Mouse (Mus musculus): ENCODE measurements at regions not wholly inside any gene's neighbourhood (a gene's known extent, or its start where the extent isn't known, plus 50 kb on each side); places are given as distances from the start of the nearest gene placed in this dataset.

GRCm38 (mm10) chr3:78863005-78863404 lies 423.3 kb downstream of the Rapgef2 start:
- TF ChIP-seq CTCF (IDR thresholded peaks at IDR 0.05; ENCODE audit: borderline replicate concordance, control insufficient read depth, extremely low read depth, insufficient read depth, low read length, poor library complexity) (no peak), POLR2A (IDR thresholded peaks at IDR 0.05; ENCODE audit: control insufficient read depth, extremely low read depth, insufficient read depth, low read length, poor library complexity) (no peak)
- no peaks in the 10 kb centered on the region for H3K4me1 ChIP-seq (replicated peaks; ENCODE audit: control insufficient read depth, insufficient read depth, low read length)
- H3K27me3 ChIP-seq (ENCODE audit: control insufficient read depth, insufficient read depth, low read length) = no peaks in the 10 kb centered on the region
- H3K4me3 ChIP-seq (ENCODE audit: control insufficient read depth, insufficient read depth, low read length) = no peak overlapping the region
- DNase-seq = no peak
- no peak overlapping the region for H3K27ac ChIP-seq (ENCODE audit: control insufficient read depth, insufficient read depth, low read length)
- WGBS = 96% methylated on average over 2 of the region's 2 CpGs
- H3K36me3 ChIP-seq (ENCODE audit: control insufficient read depth, insufficient read depth, low read length) = no peaks in the 10 kb centered on the region

DNA sequence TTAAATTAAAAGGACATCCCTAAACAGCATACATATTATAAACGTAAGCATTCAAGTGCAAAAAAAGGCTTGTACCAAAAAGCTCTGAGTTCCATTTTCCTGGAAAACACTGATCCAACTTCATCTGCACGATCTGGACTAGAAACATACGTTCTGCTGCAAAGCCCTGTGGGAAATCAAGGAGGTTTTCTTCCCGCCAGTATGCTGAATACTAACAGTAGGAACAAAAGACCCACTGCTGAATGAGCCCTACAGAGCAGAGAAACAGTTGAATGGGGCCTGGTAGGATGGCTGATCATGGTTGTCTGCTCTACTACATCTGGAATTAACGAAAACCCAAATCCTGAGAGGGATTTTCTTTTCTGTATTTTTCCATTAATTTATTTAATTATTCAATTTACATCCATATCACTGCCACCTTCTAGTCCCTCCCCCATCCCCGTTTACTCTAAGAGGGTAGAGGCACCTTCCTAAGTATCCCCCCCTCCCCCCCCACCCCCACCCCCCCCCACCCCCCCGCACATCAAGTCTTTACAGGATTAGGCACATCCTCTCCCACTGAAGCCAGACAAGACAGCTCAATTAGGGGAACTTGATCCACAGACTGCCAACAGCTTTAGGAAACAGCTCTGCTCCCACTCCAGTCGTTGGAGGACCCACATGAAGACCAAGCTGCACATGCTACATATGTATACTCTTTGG lies 439.5 kb downstream of the Rapgef2 start:
- 83% methylated on average over 8 of the region's 8 CpGs for WGBS
- no peak overlapping the region for H3K4me3 ChIP-seq (ENCODE audit: control insufficient read depth, insufficient read depth, low read length)

GRCm38 (mm10) chr3:78841173-78841572 lies 445.1 kb downstream of the Rapgef2 start:
- no peak overlapping the region for H3K4me3 ChIP-seq (ENCODE audit: control insufficient read depth, insufficient read depth, low read length)
- no peaks in the 10 kb centered on the region for H3K27me3 ChIP-seq (ENCODE audit: control insufficient read depth, insufficient read depth, low read length)
- TF ChIP-seq CTCF (IDR thresholded peaks at IDR 0.05; ENCODE audit: borderline replicate concordance, control insufficient read depth, extremely low read depth, insufficient read depth, low read length, poor library complexity) (no peak), POLR2A (IDR thresholded peaks at IDR 0.05; ENCODE audit: control insufficient read depth, extremely low read depth, insufficient read depth, low read length, poor library complexity) (no peak)
- no peaks in the 10 kb centered on the region for H3K4me1 ChIP-seq (replicated peaks; ENCODE audit: control insufficient read depth, insufficient read depth, low read length)
- no peaks in the 10 kb centered on the region for H3K36me3 ChIP-seq (ENCODE audit: control insufficient read depth, insufficient read depth, low read length)
- H3K27ac ChIP-seq (ENCODE audit: control insufficient read depth, insufficient read depth, low read length) = no peak overlapping the region
- no peak for DNase-seq
- WGBS = 93% methylated on average over 4 of the region's 4 CpGs

More for the DNA sequence above, 439.5 kb downstream of the Rapgef2 start:
- H3K27me3 ChIP-seq (ENCODE audit: control insufficient read depth, insufficient read depth, low read length) = no peaks in the 10 kb centered on the region
- no peaks in the 10 kb centered on the region for H3K4me1 ChIP-seq (replicated peaks; ENCODE audit: control insufficient read depth, insufficient read depth, low read length)
- no peak for TF ChIP-seq POLR2A (IDR thresholded peaks at IDR 0.05; ENCODE audit: control insufficient read depth, extremely low read depth, insufficient read depth, low read length, poor library complexity)
- TF ChIP-seq CTCF (IDR thresholded peaks at IDR 0.05; ENCODE audit: borderline replicate concordance, control insufficient read depth, extremely low read depth, insufficient read depth, low read length, poor library complexity) = no peak
- DNase-seq = no peak
- no peaks in the 10 kb centered on the region for H3K36me3 ChIP-seq (ENCODE audit: control insufficient read depth, insufficient read depth, low read length)
- no peak overlapping the region for H3K27ac ChIP-seq (ENCODE audit: control insufficient read depth, insufficient read depth, low read length)

- Histone ChIP-seq H3K27me3 (ENCODE audit: control insufficient read depth, insufficient read depth, low read length) (no peaks in the 10 kb centered on the region), H3K4me3 (ENCODE audit: control insufficient read depth, insufficient read depth, low read length) (no peak overlapping the region), H3K27ac (ENCODE audit: control insufficient read depth, insufficient read depth, low read length) (no peak overlapping the region), H3K4me1 (replicated peaks; ENCODE audit: control insufficient read depth, insufficient read depth, low read length) (no peaks in the 10 kb centered on the region), H3K36me3 (ENCODE audit: control insufficient read depth, insufficient read depth, low read length) (no peaks in the 10 kb centered on the region)
- TF ChIP-seq POLR2A (IDR thresholded peaks at IDR 0.05; ENCODE audit: control insufficient read depth, extremely low read depth, insufficient read depth, low read length, poor library complexity) = no peak
- no peak for TF ChIP-seq CTCF (IDR thresholded peaks at IDR 0.05; ENCODE audit: borderline replicate concordance, control insufficient read depth, extremely low read depth, insufficient read depth, low read length, poor library complexity)
- DNase-seq = no peak
- 91% methylated on average over 5 of the region's 5 CpGs for WGBS
Observed at GRCm38 (mm10) chr3:78836824-78837223, 449.5 kb downstream of the Rapgef2 start.

DNA sequence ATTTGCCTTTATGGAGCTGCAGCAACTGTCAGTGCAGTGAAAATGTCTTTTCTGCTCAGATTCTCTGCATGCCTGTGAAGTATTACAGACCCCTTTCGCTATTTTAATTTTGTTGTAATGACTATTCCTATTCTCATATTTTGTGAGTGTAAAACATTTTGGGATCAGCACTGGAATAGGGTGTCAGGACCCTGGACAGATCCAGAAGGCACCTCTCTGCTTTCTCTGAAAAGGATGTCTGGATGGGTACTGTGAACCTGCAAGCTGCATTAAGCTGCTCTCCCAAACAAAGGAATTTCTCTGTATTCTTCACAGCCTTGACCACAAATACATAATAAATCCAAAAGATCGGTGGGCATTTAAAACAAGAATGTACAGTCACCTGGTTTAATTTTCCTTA lies 460.8 kb downstream of the Rapgef2 start:
- H3K4me1 ChIP-seq (replicated peaks; ENCODE audit: control insufficient read depth, insufficient read depth, low read length) = no peaks in the 10 kb centered on the region
- 57% methylated on average over 2 of the region's 2 CpGs for WGBS

DNA sequence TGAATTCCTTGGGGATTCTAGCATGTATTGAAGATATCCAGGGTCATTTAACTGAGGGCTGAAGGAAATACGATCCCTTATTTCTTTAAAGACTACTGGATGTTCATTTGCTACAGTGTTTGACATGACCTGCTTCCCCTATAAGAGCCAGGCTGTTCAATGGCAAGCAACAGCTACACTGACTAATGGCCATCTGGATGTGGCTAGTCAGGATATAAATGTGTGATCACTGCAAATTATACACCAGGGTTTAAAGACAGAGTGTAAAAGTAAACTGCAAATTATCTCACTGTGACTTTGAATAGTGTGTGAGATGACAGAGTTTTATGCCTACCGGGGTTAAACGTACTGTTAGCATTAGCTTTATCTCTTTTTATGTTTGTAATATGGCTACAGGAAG lies 473.9 kb downstream of the Rapgef2 start:
- TF ChIP-seq POLR2A (IDR thresholded peaks at IDR 0.05; ENCODE audit: control insufficient read depth, extremely low read depth, insufficient read depth, low read length, poor library complexity) (no peak), CTCF (IDR thresholded peaks at IDR 0.05; ENCODE audit: borderline replicate concordance, control insufficient read depth, extremely low read depth, insufficient read depth, low read length, poor library complexity) (no peak)
- H3K4me3 ChIP-seq (ENCODE audit: control insufficient read depth, insufficient read depth, low read length) = no peak overlapping the region
- H3K4me1 ChIP-seq (replicated peaks; ENCODE audit: control insufficient read depth, insufficient read depth, low read length) = no peaks in the 10 kb centered on the region
- 97% methylated on average over 3 of the region's 3 CpGs for WGBS
- DNase-seq = no peak
- no peaks in the 10 kb centered on the region for H3K27me3 ChIP-seq (ENCODE audit: control insufficient read depth, insufficient read depth, low read length)
- no peak overlapping the region for H3K27ac ChIP-seq (ENCODE audit: control insufficient read depth, insufficient read depth, low read length)
- no peaks in the 10 kb centered on the region for H3K36me3 ChIP-seq (ENCODE audit: control insufficient read depth, insufficient read depth, low read length)

More for the DNA sequence above, 460.8 kb downstream of the Rapgef2 start:
- Histone ChIP-seq H3K27ac (ENCODE audit: control insufficient read depth, insufficient read depth, low read length) (no peak overlapping the region), H3K27me3 (ENCODE audit: control insufficient read depth, insufficient read depth, low read length) (no peaks in the 10 kb centered on the region), H3K4me3 (ENCODE audit: control insufficient read depth, insufficient read depth, low read length) (no peak overlapping the region), H3K36me3 (ENCODE audit: control insufficient read depth, insufficient read depth, low read length) (no peaks in the 10 kb centered on the region)
- TF ChIP-seq CTCF (IDR thresholded peaks at IDR 0.05; ENCODE audit: borderline replicate concordance, control insufficient read depth, extremely low read depth, insufficient read depth, low read length, poor library complexity) = no peak
- DNase-seq = no peak
